Mouse (Mus musculus) brain, embryonic 14.5 days (tissue): ENCODE results near the gene Tbc1d8.

Experiments used
- CTCF ChIP-seq: fragments of 200-500 bp; IDR thresholded peaks from 2 replicates; pipeline ENCODE4 v1.5.1; 2012; ENCODE audit warnings: inconsistent platforms, mild to moderate bottlenecking, moderate library complexity, borderline replicate concordance; ENCODE audit not compliant: insufficient read depth, insufficient read length; ENCODE audit errors: extremely low read depth
- POLR2A ChIP-seq: fragments of 200-500 bp; IDR thresholded peaks from 2 replicates; pipeline ENCODE4 v1.6.1; 2012; ENCODE audit warnings: mild to moderate bottlenecking, inconsistent platforms, borderline replicate concordance; ENCODE audit not compliant: poor library complexity, insufficient read depth, insufficient read length, severe bottlenecking; ENCODE audit errors: extremely low read depth

GRCm38 (mm10) chr1:39327546-39327945 lies 151.0 kb downstream of the Tbc1d8 start:
- TF ChIP-seq POLR2A (no peak), CTCF (no peak)
